Mouse (Mus musculus): ENCODE data around the gene Fcgr1. TPM values are rescaled to one million over a fixed set of nuclear protein-coding genes. Genes with fewer than 3 reads are reported as not detected.
"Not testable (repeated sequence)": the region's sequence is repeated elsewhere in the genome, so short reads cannot be mapped to it uniquely, and the experiment has no call there.

The Fcgr1 gene
- polyA plus RNA-seq, 1 experiment from 2014 or later = 3.8 TPM

- Histone ChIP-seq H3K4me1 (replicated peaks; ENCODE audit: control insufficient read depth, insufficient read depth) (no peaks in the 10 kb centered on the region), H3K4me3 (ENCODE audit: low read depth, low read length) (no peak overlapping the region), H3K27me3 (ENCODE audit: control insufficient read depth, insufficient read depth, low read length) (peaks cover 9% of the 10 kb centered on the region), H3K36me3 (ENCODE audit: control insufficient read depth, insufficient read depth, low read length) (no peaks in the 10 kb centered on the region), H3K9ac (ENCODE audit: low read length) (no peak overlapping the region), H3K4me2 (replicated peaks; ENCODE audit: low read depth) (no peak overlapping the region), H3K9me3 (ENCODE audit: control insufficient read depth, low read length) (no peaks in the 10 kb centered on the region), H3K27ac (replicated peaks) (no peak overlapping the region)
- ATAC-seq (ENCODE audit: low FRiP score, low TSS enrichment) (no peak), DNase-seq (ENCODE audit: low spot score) (no peak)
- WGBS = 20% methylated on average over 10 of the region's 10 CpGs
- TF ChIP-seq EP300 (optimal IDR thresholded peaks at IDR 0.05) (no peak), CTCF (IDR thresholded peaks at IDR 0.05; ENCODE audit: low read depth) (no peak)
Measured at GRCm38 (mm10) chr3:96322609-96323008, 28.8 kb upstream of the Fcgr1 start.

GRCm38 (mm10) chr3:96321891-96322290 lies 28.1 kb upstream of the Fcgr1 start:
- H3K27me3 ChIP-seq (ENCODE audit: control insufficient read depth, insufficient read depth, low read length) = peaks cover 9% of the 10 kb centered on the region
- no peak for DNase-seq (ENCODE audit: low spot score)

GRCm38 (mm10) chr3:96320003-96320402 lies 26.2 kb upstream of the Fcgr1 start:
- H3K27ac ChIP-seq (replicated peaks); H3K9me3 ChIP-seq (ENCODE audit: control insufficient read depth, low read length); ATAC-seq (ENCODE audit: low FRiP score, low TSS enrichment); H3K9ac ChIP-seq (ENCODE audit: low read length); H3K36me3 ChIP-seq (ENCODE audit: control insufficient read depth, insufficient read depth, low read length); DNase-seq (ENCODE audit: low spot score); H3K4me1 ChIP-seq (replicated peaks; ENCODE audit: control insufficient read depth, insufficient read depth); H3K4me2 ChIP-seq (replicated peaks; ENCODE audit: low read depth); H3K27me3 ChIP-seq (ENCODE audit: control insufficient read depth, insufficient read depth, low read length); H3K4me3 ChIP-seq (ENCODE audit: low read depth, low read length): not testable (repeated sequence)
- WGBS = 94% methylated on average over 11 of the region's 13 CpGs

More at GRCm38 (mm10) chr3:96321891-96322290, 28.1 kb upstream of the Fcgr1 start:
- Histone ChIP-seq H3K4me3 (ENCODE audit: low read depth, low read length) (no peak overlapping the region), H3K27ac (replicated peaks) (no peak overlapping the region), H3K4me1 (replicated peaks; ENCODE audit: control insufficient read depth, insufficient read depth) (no peaks in the 10 kb centered on the region), H3K9ac (ENCODE audit: low read length) (no peak overlapping the region), H3K9me3 (ENCODE audit: control insufficient read depth, low read length) (no peaks in the 10 kb centered on the region), H3K36me3 (ENCODE audit: control insufficient read depth, insufficient read depth, low read length) (no peaks in the 10 kb centered on the region), H3K4me2 (replicated peaks; ENCODE audit: low read depth) (no peak overlapping the region)
- no peak for ATAC-seq (ENCODE audit: low FRiP score, low TSS enrichment)
- 18% methylated on average over 15 of the region's 15 CpGs for WGBS
- TF ChIP-seq CTCF (IDR thresholded peaks at IDR 0.05; ENCODE audit: low read depth) (no peak), EP300 (optimal IDR thresholded peaks at IDR 0.05) (no peak)

GRCm38 (mm10) chr3:96312341-96313098 lies 18.8 kb upstream of the Fcgr1 start:
- WGBS = 60% methylated on average over 8 of the region's 8 CpGs
- H3K27me3 ChIP-seq (ENCODE audit: control insufficient read depth, insufficient read depth, low read length) = no peaks in the 10 kb centered on the region
- H3K4me2 ChIP-seq (replicated peaks; ENCODE audit: low read depth) = no peak overlapping the region
- ATAC-seq (ENCODE audit: low FRiP score, low TSS enrichment) (no peak), DNase-seq (ENCODE audit: low spot score) (no peak)
- no peak overlapping the region for H3K4me3 ChIP-seq (ENCODE audit: low read depth, low read length)
- no peak overlapping the region for H3K27ac ChIP-seq (replicated peaks)
- H3K9me3 ChIP-seq (ENCODE audit: control insufficient read depth, low read length) = no peaks in the 10 kb centered on the region
- no peak overlapping the region for H3K9ac ChIP-seq (ENCODE audit: low read length)
- H3K4me1 ChIP-seq (replicated peaks; ENCODE audit: control insufficient read depth, insufficient read depth) = no peaks in the 10 kb centered on the region
- H3K36me3 ChIP-seq (ENCODE audit: control insufficient read depth, insufficient read depth, low read length) = no peaks in the 10 kb centered on the region
- TF ChIP-seq EP300 (optimal IDR thresholded peaks at IDR 0.05) (no peak), CTCF (IDR thresholded peaks at IDR 0.05; ENCODE audit: low read depth) (no peak)

GRCm38 (mm10) chr3:96309441-96309840 lies 15.7 kb upstream of the Fcgr1 start:
- DNase-seq (ENCODE audit: low spot score) (no peak), ATAC-seq (ENCODE audit: low FRiP score, low TSS enrichment) (no peak)
- Histone ChIP-seq H3K4me2 (replicated peaks; ENCODE audit: low read depth) (no peak overlapping the region), H3K9ac (ENCODE audit: low read length) (no peak overlapping the region), H3K9me3 (ENCODE audit: control insufficient read depth, low read length) (no peaks in the 10 kb centered on the region), H3K4me1 (replicated peaks; ENCODE audit: control insufficient read depth, insufficient read depth) (no peaks in the 10 kb centered on the region), H3K27me3 (ENCODE audit: control insufficient read depth, insufficient read depth, low read length) (no peaks in the 10 kb centered on the region), H3K36me3 (ENCODE audit: control insufficient read depth, insufficient read depth, low read length) (no peaks in the 10 kb centered on the region), H3K27ac (replicated peaks) (no peak overlapping the region), H3K4me3 (ENCODE audit: low read depth, low read length) (no peak overlapping the region)
- TF ChIP-seq CTCF (IDR thresholded peaks at IDR 0.05; ENCODE audit: low read depth) = no peak
- TF ChIP-seq EP300 (optimal IDR thresholded peaks at IDR 0.05) = no peak
- WGBS = 37% methylated on average over 3 of the region's 3 CpGs

- Histone ChIP-seq H3K4me1 (replicated peaks; ENCODE audit: control insufficient read depth, insufficient read depth) (no peaks in the 10 kb centered on the region), H3K27ac (replicated peaks) (no peak overlapping the region), H3K36me3 (ENCODE audit: control insufficient read depth, insufficient read depth, low read length) (no peaks in the 10 kb centered on the region), H3K4me3 (ENCODE audit: low read depth, low read length) (no peak overlapping the region), H3K9me3 (ENCODE audit: control insufficient read depth, low read length) (no peaks in the 10 kb centered on the region), H3K27me3 (ENCODE audit: control insufficient read depth, insufficient read depth, low read length) (no peaks in the 10 kb centered on the region), H3K9ac (ENCODE audit: low read length) (no peak overlapping the region), H3K4me2 (replicated peaks; ENCODE audit: low read depth) (no peak overlapping the region)
- 66% methylated on average over 9 of the region's 9 CpGs for WGBS
- TF ChIP-seq CTCF (IDR thresholded peaks at IDR 0.05; ENCODE audit: low read depth) (no peak), EP300 (optimal IDR thresholded peaks at IDR 0.05) (no peak)
- DNase-seq (ENCODE audit: low spot score) = no peak
- ATAC-seq (ENCODE audit: low FRiP score, low TSS enrichment) = no peak
Measured at GRCm38 (mm10) chr3:96306506-96306905, 12.7 kb upstream of the Fcgr1 start.
